Mouse (Mus musculus): ENCODE data around the gene Klhl9. TPM values are rescaled to one million over a fixed set of nuclear protein-coding genes. Genes with fewer than 3 reads are reported as not detected.

Klhl9 gene
- total RNA-seq, 2 experiments from 2014 or later: 43.9 to 50.4 TPM

GRCm38 (mm10) chr4:88723497-88724090 lies 1.3 kb upstream of the Klhl9 start:
- DNase-seq: no peak
- intact Hi-C loops (cut with DNase I): no loop called here

- intact Hi-C loops (cut with DNase I): no loop called here
- no peak for DNase-seq
Observed at GRCm38 (mm10) chr4:88718715-88719114, 3.5 kb downstream of the Klhl9 start.

DNA sequence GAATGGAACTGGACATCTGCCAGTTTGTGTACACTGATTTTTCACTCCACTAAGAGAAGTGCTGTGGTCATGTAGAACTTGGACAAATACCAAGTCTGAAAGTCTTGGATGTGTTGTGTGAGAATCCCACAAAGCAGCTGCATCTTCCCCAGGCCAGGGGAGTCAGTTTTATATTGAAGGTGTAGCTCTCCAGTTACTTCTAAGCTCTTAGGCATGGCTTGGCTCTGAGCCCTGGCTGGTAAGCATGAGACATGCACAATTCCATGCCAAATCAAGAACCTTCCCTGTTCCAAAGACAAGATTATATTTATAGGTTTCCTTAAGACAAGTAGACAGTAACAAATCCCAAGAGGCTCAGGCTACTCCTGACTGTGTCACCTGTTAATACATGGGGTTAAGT lies 7.2 kb downstream of the Klhl9 start:
- intact Hi-C loops (cut with DNase I): no loop called here

DNA sequence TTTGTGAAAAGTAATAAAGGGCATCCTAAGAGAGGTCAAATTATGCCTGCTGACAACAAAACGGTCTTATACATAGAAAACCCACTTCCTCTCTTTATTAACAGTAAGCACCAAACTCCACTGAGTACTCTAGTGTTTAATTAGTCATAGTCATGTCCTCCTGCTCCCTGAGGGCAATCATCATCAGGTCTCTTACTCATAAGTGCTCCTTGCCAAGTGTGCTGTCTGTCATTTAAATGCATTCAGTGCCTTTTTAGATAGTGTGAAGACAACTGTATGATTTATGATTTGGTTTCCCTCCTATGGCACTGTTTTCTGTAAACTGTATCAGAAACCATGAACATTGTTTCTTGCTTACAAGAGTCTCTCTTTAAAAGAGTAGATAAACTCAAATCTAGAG lies 8.0 kb downstream of the Klhl9 start:
- no peak for DNase-seq
- intact Hi-C loops (cut with DNase I): no loop called here

More for the DNA sequence above, 7.2 kb downstream of the Klhl9 start:
- DNase-seq: peak; percentile 31 to 62

GRCm38 (mm10) chr4:88707128-88707826 lies 15.0 kb downstream of the Klhl9 start:
- intact Hi-C loops (cut with DNase I): no loop called here
- DNase-seq: no peak

GRCm38 (mm10) chr4:88705924-88706323 lies 16.3 kb downstream of the Klhl9 start:
- intact Hi-C loops (cut with DNase I): no loop called here
- no peak for DNase-seq

GRCm38 (mm10) chr4:88699301-88699700 lies 23.0 kb downstream of the Klhl9 start:
- intact Hi-C loops (cut with DNase I): no loop called here
- no peak for DNase-seq

GRCm38 (mm10) chr4:88698781-88699180 lies 23.5 kb downstream of the Klhl9 start:
- no peak for DNase-seq
- intact Hi-C loops (cut with DNase I): no loop called here

GRCm38 (mm10) chr4:88697753-88698152 lies 24.5 kb downstream of the Klhl9 start:
- DNase-seq: no peak
- intact Hi-C loops (cut with DNase I): loop anchor here (1.0 kb wide), 1 partner anchor 30 kb away; no protein-coding TSS in a partner anchor

DNA sequence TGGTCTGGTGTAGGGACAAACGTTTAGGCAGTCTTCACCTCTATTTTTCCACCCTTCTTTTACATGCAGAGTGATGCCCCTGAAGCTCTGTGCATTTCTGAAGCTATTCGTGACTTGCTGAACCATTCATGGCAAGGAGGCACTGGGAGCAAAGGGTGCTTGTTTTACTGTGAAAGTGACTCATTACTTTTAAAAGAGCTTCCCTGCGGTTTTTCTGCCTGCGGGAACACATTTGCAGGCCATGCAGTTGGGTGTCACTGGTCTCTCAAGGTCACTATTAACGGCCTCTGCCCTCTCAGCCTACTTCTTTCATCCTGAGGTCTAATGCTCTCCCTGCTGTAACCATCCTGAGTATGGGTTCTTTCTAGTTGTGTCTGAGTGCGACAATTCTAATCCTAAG lies 25.2 kb downstream of the Klhl9 start:
- intact Hi-C loops (cut with DNase I): loop anchor here (1.0 kb wide), 1 partner anchor 30 kb away; no protein-coding TSS in a partner anchor
- DNase-seq: no peak

- intact Hi-C loops (cut with DNase I): no loop called here
Observed at GRCm38 (mm10) chr4:88696237-88696884, 25.9 kb downstream of the Klhl9 start.

GRCm38 (mm10) chr4:88693392-88693791 lies 28.9 kb downstream of the Klhl9 start:
- intact Hi-C loops (cut with DNase I): no loop called here
- DNase-seq: no peak

More at GRCm38 (mm10) chr4:88696237-88696884, 25.9 kb downstream of the Klhl9 start:
- DNase-seq: peak; percentile 32 to 59

- intact Hi-C loops (cut with DNase I): no loop called here
- no peak for DNase-seq
Observed at GRCm38 (mm10) chr4:88692537-88692936, 29.7 kb downstream of the Klhl9 start.

DNA sequence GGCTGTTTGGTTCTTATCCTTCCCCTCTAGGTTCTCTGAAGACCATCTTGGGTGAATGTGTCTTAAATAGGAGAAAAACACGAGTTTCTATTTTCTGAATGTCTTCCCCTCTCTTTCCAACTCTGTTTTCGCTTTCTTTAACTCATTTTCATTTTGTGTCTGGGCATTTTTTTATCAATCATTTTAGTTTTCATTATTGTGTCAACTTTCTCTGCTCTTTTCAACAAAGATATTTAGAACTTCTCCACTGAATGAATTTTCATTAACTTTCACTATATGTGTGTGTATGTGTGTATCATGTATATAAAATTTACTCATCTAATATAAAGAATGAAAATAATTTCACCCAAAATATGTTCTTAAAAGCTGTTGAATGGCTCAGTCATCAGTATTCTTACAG lies 31.0 kb downstream of the Klhl9 start, which contains the start of gene Ifnab:
TSS of gene Ifnab (minus strand) at position 101 of the 400 bp plus-strand sequence.
- intact Hi-C loops (cut with DNase I): no loop called here
- DNase-seq: no peak

DNA sequence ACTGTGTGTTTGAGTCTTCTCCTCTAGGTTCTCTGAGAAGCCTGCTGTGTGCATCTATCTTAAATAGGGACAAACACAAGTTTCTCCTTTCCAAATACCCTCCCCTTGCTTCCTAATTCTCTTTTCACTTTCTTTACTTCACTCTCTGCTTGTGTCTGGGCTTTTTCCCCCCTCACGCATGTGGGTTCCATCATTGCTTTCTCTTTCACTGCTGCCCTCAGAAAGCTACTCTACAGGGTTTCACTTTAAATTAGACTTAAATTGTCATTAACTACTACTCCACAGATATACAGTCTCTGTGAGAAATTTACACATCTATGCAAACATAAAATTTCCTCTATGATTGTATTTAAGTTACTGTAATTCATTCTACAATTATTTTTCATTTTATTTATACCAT lies 38.5 kb downstream of the Klhl9 start, which contains the start of gene Ifna2:
TSS of gene Ifna2 (minus strand) at position 101 of the 400 bp plus-strand sequence.
- intact Hi-C loops (cut with DNase I): loop anchor here (2.0 kb wide), 1 partner anchor 135 kb away; the partner anchor contains the start of gene Ifna11
- DNase-seq: no peak

DNA sequence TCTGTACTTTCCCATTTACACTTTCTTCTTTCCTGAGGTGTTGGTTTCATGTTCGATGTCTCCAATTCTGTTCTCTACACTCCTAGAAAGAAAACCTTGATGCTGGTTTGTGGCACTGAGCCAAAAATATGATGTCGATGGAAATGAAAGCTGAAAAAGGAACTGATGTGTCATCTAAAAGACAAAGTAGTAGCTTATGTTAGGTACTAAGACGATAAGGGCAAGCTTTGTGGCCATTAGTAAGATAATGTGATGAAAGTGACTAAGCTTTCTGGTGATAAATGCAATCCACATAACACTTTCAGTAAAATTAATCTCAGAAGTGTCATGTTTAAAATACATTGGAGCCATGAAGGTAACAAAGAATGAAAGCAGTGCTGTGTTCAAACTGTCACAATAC lies 40.9 kb downstream of the Klhl9 start:
- DNase-seq: no peak
- intact Hi-C loops (cut with DNase I): no loop called here

- intact Hi-C loops (cut with DNase I): no loop called here
Observed at GRCm38 (mm10) chr4:88680362-88680761, 41.9 kb downstream of the Klhl9 start.

DNA sequence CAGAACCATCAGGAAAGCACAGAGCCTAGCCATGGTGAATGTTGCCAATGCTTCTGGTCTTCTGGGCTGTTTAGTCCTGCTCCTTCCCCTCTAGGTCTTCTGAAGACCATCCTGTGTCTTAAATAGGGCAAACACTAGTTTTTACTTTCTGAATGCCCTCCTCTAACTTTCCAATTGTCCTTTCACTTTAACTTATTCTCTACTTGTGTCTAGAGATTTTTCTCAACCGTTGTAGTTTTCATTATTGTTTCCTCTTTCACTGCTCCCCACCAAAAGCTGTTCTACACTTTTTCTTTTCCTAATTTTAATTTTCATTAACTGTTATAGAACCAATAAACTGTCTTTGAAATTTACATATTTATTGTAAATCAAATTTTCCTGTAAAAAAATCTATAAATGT lies 45.4 kb downstream of the Klhl9 start, which contains the start of gene Ifna16:
TSS of gene Ifna16 (minus strand) at position 101 of the 400 bp plus-strand sequence.
- no peak for DNase-seq
- intact Hi-C loops (cut with DNase I): no loop called here

More at GRCm38 (mm10) chr4:88680362-88680761, 41.9 kb downstream of the Klhl9 start:
- DNase-seq: no peak
